Mouse (Mus musculus) ES-E14 (cell line): Measurements from ENCODE around the gene Jak3. TPM values are rescaled to one million over a fixed set of nuclear protein-coding genes. Genes with fewer than 3 reads are reported as not detected.
"Not testable (repeated sequence)": the region's sequence is repeated elsewhere in the genome, so short reads cannot be mapped to it uniquely, and the experiment has no call there.

Experiments
- DNase-seq: peaks from one replicate; pipeline ENCODE4 v3.0.0-alpha.2; 2013; ENCODE audit warnings: low read depth, low spot score
- H3K27ac ChIP-seq: 2 replicates; pipeline ENCODE4 v1.5.1; 2012; ENCODE audit warnings: low read depth, mild to moderate bottlenecking, low read length, moderate library complexity, mixed read lengths; ENCODE audit not compliant: poor library complexity, insufficient read depth, severe bottlenecking
- H3K36me3 ChIP-seq: 2 replicates; pipeline ENCODE4 v1.6.1; 2012; ENCODE audit warnings: mild to moderate bottlenecking, low read length, moderate library complexity, mixed read lengths; ENCODE audit not compliant: control insufficient read depth, poor library complexity, insufficient read depth, severe bottlenecking
- H3K4me1 ChIP-seq, 2 experiments: fragments of 150-350 bp in 1 of 2; sonication (generic) in 1 of 2; 2 replicates each; pipeline ENCODE4 v1.6.1; 2012; ENCODE audit warnings: low read length in 2 of 2, mild to moderate bottlenecking in 1 of 2, mixed read lengths in 1 of 2; ENCODE audit not compliant: control insufficient read depth in 2 of 2, insufficient read depth in 2 of 2, poor library complexity in 1 of 2
- H3K4me3 ChIP-seq, 2 experiments: fragments of 150-350 bp in 1 of 2; sonication (generic) in 1 of 2; 2 replicates each; pipeline ENCODE4 v1.5.1; 2012; ENCODE audit warnings: low read length in 2 of 2, low read depth in 1 of 2, mild to moderate bottlenecking in 1 of 2, mixed read lengths in 1 of 2; ENCODE audit not compliant: insufficient read depth in 1 of 2, poor library complexity in 1 of 2, severe bottlenecking in 1 of 2
- H3K9ac ChIP-seq: 2 replicates; pipeline ENCODE4 v1.6.1; 2012; ENCODE audit warnings: low read depth, mild to moderate bottlenecking, low read length, mixed read lengths; ENCODE audit not compliant: poor library complexity, insufficient read depth, severe bottlenecking
- H3K9me3 ChIP-seq: fragments of 150-350 bp; sonication (generic); 2 replicates; pipeline ENCODE4 v1.6.1; 2012; ENCODE audit warnings: low read depth, mild to moderate bottlenecking, low read length; ENCODE audit not compliant: control insufficient read depth, insufficient read depth
- CHD2 ChIP-seq: IDR thresholded peaks from 2 replicates; pipeline ENCODE4 v1.6.1; 2014; ENCODE audit warnings: mild to moderate bottlenecking, low read depth, low read length, inconsistent platforms
- HCFC1 ChIP-seq: IDR thresholded peaks from 2 replicates; pipeline ENCODE4 v1.6.1; 2012; ENCODE audit warnings: low read length, inconsistent platforms, borderline replicate concordance; ENCODE audit not compliant: insufficient read depth
- MAFK ChIP-seq: IDR thresholded peaks from 2 replicates; pipeline ENCODE4 v1.6.1; 2014; ENCODE audit warnings: mild to moderate bottlenecking, low read depth, low read length, inconsistent platforms; ENCODE audit not compliant: insufficient read depth
- ZC3H11A ChIP-seq: IDR thresholded peaks from 2 replicates; pipeline ENCODE4 v1.6.1; 2012; ENCODE audit warnings: low read depth, mild to moderate bottlenecking, inconsistent platforms, low read length, borderline replicate concordance
- ZNF384 ChIP-seq: IDR thresholded peaks from 2 replicates; pipeline ENCODE4 v1.6.1; 2012; ENCODE audit warnings: low read depth, low read length, inconsistent platforms
- in situ Hi-C, 2 experiments: fragments of 600-800 bp; cut with MboI; formaldehyde crosslinking; loops; one replicate each; pipeline ENCODE4 v1.15.1; 2025; ENCODE audit warnings: low sequenced_read_pairs in 2 of 2, inconsistent platforms in 1 of 2; ENCODE audit not compliant: unreplicated experiment in 2 of 2
- total RNA-seq: library from RNA; depleted of rRNA; stranded (reverse); fragments of 300-350 nt; gene quantifications from 2 replicates; pipeline ENCODE4 v1.2.3, GENCODE M21; 2012

Jak3 gene
- total RNA-seq, 1 experiment, result 19.0 TPM

- peak overlapping the region; percentile 27 to 56; a peak in 3 of 4 replicates for H3K4me3 ChIP-seq
- H3K4me1 ChIP-seq, result peaks cover 0 to 27% of the 10 kb centered on the region in 2 experiments; a peak in 2 of 4 replicates
- no peak overlapping the region for H3K27ac ChIP-seq
- DNase-seq, result no peak
- H3K9ac ChIP-seq, result no peak overlapping the region
- H3K9me3 ChIP-seq, result no peaks in the 10 kb centered on the region
- in situ Hi-C loops, result no loop called here
- TF ChIP-seq ZC3H11A (no peak), HCFC1 (no peak), CHD2 (no peak), ZNF384 (no peak), MAFK (no peak)
- no peaks in the 10 kb centered on the region for H3K36me3 ChIP-seq
These were observed 17.3 kb downstream of the Jak3 start for GRCm38 (mm10) chr8:71693166-71694041.

- H3K36me3 ChIP-seq, H3K27ac ChIP-seq, H3K9ac ChIP-seq, H3K4me3 ChIP-seq, in situ Hi-C loops, H3K9me3 ChIP-seq, DNase-seq: not testable (repeated sequence)
- peaks cover 2 to 30% of the 10 kb centered on the region in 2 experiments for H3K4me1 ChIP-seq
These were observed 19.4 kb downstream of the Jak3 start for GRCm38 (mm10) chr8:71695456-71695855.

GRCm38 (mm10) chr8:71700493-71701269 lies 24.6 kb downstream of the Jak3 start:
- Histone ChIP-seq H3K4me1 (peaks cover 2 to 16% of the 10 kb centered on the region in 2 experiments), H3K9me3 (no peaks in the 10 kb centered on the region), H3K9ac (no peak overlapping the region), H3K4me3 (no peak overlapping the region), H3K36me3 (no peaks in the 10 kb centered on the region), H3K27ac (no peak overlapping the region)
- TF ChIP-seq ZC3H11A (no peak), CHD2 (no peak), MAFK (no peak), HCFC1 (no peak)
- no peak for DNase-seq
- in situ Hi-C loops, result no loop called here

GRCm38 (mm10) chr8:71701414-71702086 lies 25.5 kb downstream of the Jak3 start, which contains the start of gene B3gnt3:
Gene B3gnt3, minus strand, starts transcription at chr8:71701789.
- H3K9ac ChIP-seq, result no peak within 1 kb of the TSS
- H3K4me3 ChIP-seq, result peak within 1 kb of the TSS in 1 of 2 experiments; percentile 28; a peak in 3 of 4 replicates
- TF ChIP-seq ZNF384 (no peak), ZC3H11A (no peak), CHD2 (no peak)
- in situ Hi-C loops, result no loop called here
- no peak for DNase-seq
- H3K27ac ChIP-seq, result no peak within 1 kb of the TSS
- peaks cover 2 to 16% of the 10 kb centered on the region in 2 experiments for H3K4me1 ChIP-seq
- H3K9me3 ChIP-seq, result no peaks in the 10 kb centered on the region
- H3K36me3 ChIP-seq, result no peaks in the 10 kb centered on the region
